Mouse (Mus musculus): Measurements from ENCODE around the gene Rab5c. TPM values are rescaled to one million over a fixed set of nuclear protein-coding genes. Genes with fewer than 3 reads are reported as not detected.

Rab5c gene
- total RNA-seq, 2 experiments from 2014 or later = 141 to 152 TPM

Other genes starting within 250 kb of the Rab5c start
- gene Acly, start 210.2 kb downstream of the Rab5c start, total RNA-seq (2021) = 100 to 1,000 TPM; 107 to 112 TPM
- gene Ttc25, start 192.6 kb downstream of the Rab5c start, total RNA-seq (2021) = 1 to 10 TPM in 1 of 2 experiments, under 1 TPM in 1; 0.54 to 1.2 TPM
- 100 to 1,000 TPM; 365 to 435 TPM for gene Cnp, start 163.3 kb downstream of the Rab5c start, total RNA-seq (2021)
- 10 to 100 TPM; 15.1 to 16.5 TPM for gene Nkiras2, start 119.0 kb downstream of the Rab5c start, total RNA-seq (2021)
- gene Dnajc7, start 118.0 kb downstream of the Rab5c start, total RNA-seq (2021) = 100 to 1,000 TPM; 234 to 286 TPM
- under 1 TPM in 1 of 2 experiments, not detected in 1; 0.31 TPM for gene Zfp385c, start 45.8 kb downstream of the Rab5c start, total RNA-seq (2021)
- gene Dhx58, start 33.9 kb downstream of the Rab5c start, total RNA-seq (2021) = 1 to 10 TPM; 1.4 to 2.1 TPM
- 10 to 100 TPM; 55.6 to 55.9 TPM for gene Kat2a, start 25.8 kb downstream of the Rab5c start, total RNA-seq (2021)
- gene Hspb9, start 24.4 kb downstream of the Rab5c start, total RNA-seq (2021) = not detected
- gene Kcnh4, start 21.7 kb upstream of the Rab5c start, total RNA-seq (2021) = 1 to 10 TPM; 1.1 to 1.8 TPM
- gene Hcrt, start 24.7 kb upstream of the Rab5c start, total RNA-seq (2021) = not detected
- gene Ghdc, start 32.7 kb upstream of the Rab5c start, total RNA-seq (2021) = 1 to 10 TPM; 5.2 to 6.8 TPM
- gene Stat5b, start 112.5 kb upstream of the Rab5c start, total RNA-seq (2021) = 10 to 100 TPM; 11.5 to 11.7 TPM
- gene Stat5a, start 121.1 kb upstream of the Rab5c start, total RNA-seq (2021) = 1 to 10 TPM; 1.1 to 1.7 TPM
- 10 to 100 TPM; 32.9 to 34.4 TPM for gene Stat3, start 201.3 kb upstream of the Rab5c start, total RNA-seq (2021)
- gene Cavin1, start 232.7 kb upstream of the Rab5c start, total RNA-seq (2021) = 10 to 100 TPM; 14.2 to 15.8 TPM